Mouse (Mus musculus) liver, postnatal 0 days (tissue): ENCODE results near the gene Apeh. TPM values are rescaled to one million over a fixed set of nuclear protein-coding genes. Genes with fewer than 3 reads are reported as not detected.

Experiments
- ATAC-seq: fragments of 200-750 bp; cut with Nextera tagmentation; 2 replicates; pipeline ENCODE4 v1.8.0; 2017; ENCODE audit warnings: mild to moderate bottlenecking, moderate library complexity
- DNase-seq: peaks from one replicate; pipeline ENCODE4 v3.0.0-alpha.2; 2016
- H3K27ac ChIP-seq: fragments of 300-500 bp; sonication (generic); 2 replicates; pipeline ENCODE4 v1.5.1; 2014; ENCODE audit warnings: antibody characterized with exemption, moderate library complexity, mild to moderate bottlenecking, low read depth
- H3K27me3 ChIP-seq: fragments of 300-500 bp; sonication (generic); 2 replicates; pipeline ENCODE4 v1.6.1; 2014; ENCODE audit warnings: low read length, control low read depth, mixed read lengths; ENCODE audit not compliant: insufficient read depth
- H3K36me3 ChIP-seq: fragments of 300-500 bp; sonication (generic); replicated peaks from 2 replicates; pipeline ENCODE4 v1.6.1; 2014; ENCODE audit warnings: mild to moderate bottlenecking, control low read depth, low read length, moderate library complexity, mixed read lengths; ENCODE audit not compliant: insufficient read depth
- H3K4me1 ChIP-seq: fragments of 300-500 bp; sonication (generic); 2 replicates; pipeline ENCODE4 v1.6.1; 2014; ENCODE audit warnings: antibody characterized with exemption, mild to moderate bottlenecking, control low read depth; ENCODE audit not compliant: insufficient read depth
- H3K4me2 ChIP-seq: fragments of 300-500 bp; sonication (generic); 2 replicates; pipeline ENCODE4 v1.6.1; 2014; ENCODE audit warnings: low read depth, mild to moderate bottlenecking, low read length, moderate library complexity, mixed read lengths
- H3K4me3 ChIP-seq: fragments of 300-500 bp; sonication (generic); 2 replicates; pipeline ENCODE4 v1.5.1; 2014; ENCODE audit warnings: low read depth, low read length
- H3K9ac ChIP-seq: fragments of 300-500 bp; sonication (generic); replicated peaks from 2 replicates; pipeline ENCODE4 v1.6.1; 2014; ENCODE audit warnings: mild to moderate bottlenecking, moderate library complexity
- H3K9me3 ChIP-seq: fragments of 300-500 bp; sonication (generic); 2 replicates; pipeline ENCODE4 v1.6.1; 2016; ENCODE audit warnings: mild to moderate bottlenecking, control low read depth, low read length, mixed read lengths
- CTCF ChIP-seq: sonication (generic); IDR thresholded peaks from 2 replicates; pipeline ENCODE4 v1.5.1; 2016; ENCODE audit warnings: antibody characterized with exemption, low read depth
- EP300 ChIP-seq: IDR thresholded peaks from 2 replicates; pipeline ENCODE4 v1.6.1; 2016; ENCODE audit warnings: antibody characterized with exemption, low read depth, mild to moderate bottlenecking
- WGBS: fragments of 180-500 bp; shearing (Covaris S2); extraction: QIAGEN DNeasy Blood & Tissue Kit; methylation state at CpG from one replicate; pipeline ENCODE4 v1.1.7; 2014; ENCODE audit not compliant: insufficient replicate concordance; 5-methylcytosine and 5-hydroxymethylcytosine counted together
- polyA plus RNA-seq: library from polyadenylated mRNA; unstranded; fragments of >200 nt; fragmentation: Nextera tagmentation; extraction: Ambion mirVana; gene quantifications from 2 replicates; pipeline ENCODE4 v1.2.1, GENCODE M21; 2015

Gene Apeh
- polyA plus RNA-seq, 1 experiment from 2014 or later, result 75.2 TPM

DNA sequence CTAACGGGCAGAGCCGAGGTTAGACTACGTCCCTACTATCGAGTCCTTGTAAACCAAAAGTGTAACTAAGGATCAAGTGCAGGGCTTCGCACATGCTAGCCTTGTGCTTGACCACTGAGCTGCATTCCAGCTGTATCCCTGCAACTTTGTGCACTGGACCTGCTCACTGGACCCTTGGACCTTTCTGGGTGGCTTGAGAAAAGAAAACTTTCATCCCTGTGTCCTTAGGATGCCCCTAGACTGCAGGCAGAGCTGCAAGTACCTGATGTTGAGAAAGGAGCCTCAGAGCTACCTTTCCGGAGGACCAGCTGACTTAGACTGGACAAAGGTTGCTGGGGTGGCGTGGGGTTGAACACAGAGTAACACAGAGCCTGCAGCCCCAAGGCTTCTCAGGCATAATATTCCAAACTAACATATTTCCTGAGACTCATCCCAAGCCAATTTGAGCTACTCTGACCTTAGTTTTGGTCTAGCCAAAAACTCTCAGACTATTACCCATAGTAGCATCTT lies 3.7 kb downstream of the Apeh start:
- H3K36me3 ChIP-seq, result peaks cover 74% of the 10 kb centered on the region
- no peak for DNase-seq
- no peak for TF ChIP-seq CTCF
- no peak for TF ChIP-seq EP300
- no peak overlapping the region for H3K4me2 ChIP-seq
- 91% methylated on average over 7 of the region's 7 CpGs for WGBS
- no peak overlapping the region for H3K9ac ChIP-seq
- no peaks in the 10 kb centered on the region for H3K27me3 ChIP-seq
- H3K4me1 ChIP-seq, result peaks cover 17% of the 10 kb centered on the region
- no peaks in the 10 kb centered on the region for H3K9me3 ChIP-seq
- no peak overlapping the region for H3K27ac ChIP-seq
- ATAC-seq, result no peak
- H3K4me3 ChIP-seq, result no peak overlapping the region

DNA sequence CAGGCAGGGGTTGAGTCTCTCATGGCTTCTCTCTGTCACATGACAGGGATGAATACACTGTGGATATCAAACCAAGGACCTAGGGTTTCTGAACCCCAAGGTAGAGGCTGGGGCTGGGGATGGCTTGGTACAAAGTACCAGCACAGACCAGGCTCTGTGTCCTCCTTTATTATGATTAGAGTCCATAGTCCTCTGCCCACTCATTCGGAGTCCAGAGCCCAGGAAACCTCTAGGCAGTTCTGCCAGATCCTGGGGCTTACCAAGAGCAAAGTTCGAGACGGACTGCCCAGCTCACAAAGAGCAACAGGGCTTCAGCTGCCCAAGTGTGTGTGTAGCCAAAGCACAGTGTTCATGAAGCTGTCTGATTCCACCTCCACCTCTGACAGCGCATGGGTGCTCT lies 9.1 kb downstream of the Apeh start:
- Histone ChIP-seq H3K9ac (peak overlapping the region; percentile 24), H3K9me3 (no peaks in the 10 kb centered on the region), H3K4me3 (no peak overlapping the region), H3K36me3 (peaks cover 69% of the 10 kb centered on the region), H3K27me3 (no peaks in the 10 kb centered on the region), H3K4me1 (peaks cover 44% of the 10 kb centered on the region), H3K27ac (peak overlapping the region; percentile 63), H3K4me2 (no peak overlapping the region)
- no peak for TF ChIP-seq EP300
- TF ChIP-seq CTCF, result no peak
- no peak for DNase-seq
- ATAC-seq, result no peak
- WGBS, result 78% methylated on average over 4 of the region's 4 CpGs

DNA sequence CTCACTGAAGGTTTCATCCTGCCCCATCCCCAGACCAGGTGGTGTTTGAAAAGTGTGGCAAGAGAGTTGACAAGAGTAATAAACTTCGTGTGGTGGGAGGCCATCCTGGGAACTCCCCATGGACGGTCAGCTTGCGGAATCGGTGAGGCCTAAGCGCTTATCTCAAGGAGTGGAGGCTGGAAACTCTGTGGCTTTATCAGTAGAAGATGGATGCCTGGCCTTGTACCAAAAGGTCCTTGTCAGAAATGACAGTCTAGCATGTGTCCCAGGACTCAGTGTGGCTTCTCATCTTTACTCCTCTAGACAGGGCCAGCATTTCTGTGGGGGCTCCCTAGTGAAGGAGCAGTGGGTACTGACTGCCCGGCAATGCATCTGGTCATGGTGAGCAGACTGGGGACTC lies 10.8 kb downstream of the Apeh start:
- ATAC-seq (no peak), DNase-seq (no peak)
- no peak overlapping the region for H3K4me3 ChIP-seq
- no peaks in the 10 kb centered on the region for H3K27me3 ChIP-seq
- H3K9me3 ChIP-seq, result no peaks in the 10 kb centered on the region
- peaks cover 52% of the 10 kb centered on the region for H3K4me1 ChIP-seq
- H3K27ac ChIP-seq, result peak overlapping the region; percentile 63
- peak overlapping the region; percentile 56 for H3K4me2 ChIP-seq
- WGBS, result 58% methylated on average over 6 of the region's 6 CpGs
- peak; percentile 75 for TF ChIP-seq EP300
- no peak for TF ChIP-seq CTCF
- H3K36me3 ChIP-seq, result peaks cover 52% of the 10 kb centered on the region
- peak overlapping the region; percentile 42 for H3K9ac ChIP-seq

DNA sequence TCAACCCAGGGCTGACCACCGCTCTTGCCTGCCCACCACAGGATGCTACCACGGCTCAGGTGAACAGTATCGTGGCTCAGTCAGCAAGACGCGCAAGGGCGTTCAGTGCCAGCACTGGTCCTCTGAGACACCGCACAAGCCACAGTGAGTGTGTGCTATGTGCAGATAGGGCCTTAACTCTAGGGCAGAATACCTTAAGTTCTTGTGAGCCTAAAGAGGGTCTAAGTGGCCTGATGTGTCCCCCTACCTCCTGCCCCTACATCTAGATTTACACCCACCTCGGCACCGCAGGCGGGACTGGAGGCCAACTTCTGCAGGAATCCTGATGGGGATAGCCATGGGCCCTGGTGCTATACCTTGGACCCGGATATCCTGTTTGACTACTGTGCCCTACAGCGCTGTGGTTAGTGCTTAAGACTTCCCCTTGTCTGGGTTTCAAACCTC lies 11.4 kb downstream of the Apeh start, which contains the start of gene Rnf123:
Rnf123 (minus strand) TSS at position 359 of the 444 bp plus-strand sequence.
- no peak for TF ChIP-seq CTCF
- no peak; the same call in 1 of the 2 replicates for TF ChIP-seq EP300
- no peak for ATAC-seq
- Histone ChIP-seq H3K4me2 (peak within 1 kb of the TSS; percentile 56), H3K4me1 (peaks cover 57% of the 10 kb centered on the region), H3K27ac (peak within 1 kb of the TSS; percentile 63), H3K27me3 (no peaks in the 10 kb centered on the region), H3K4me3 (peak within 1 kb of the TSS; percentile 2; the same call in 1 of the 2 replicates), H3K9ac (peak within 1 kb of the TSS; percentile 42), H3K36me3 (peaks cover 47% of the 10 kb centered on the region), H3K9me3 (no peaks in the 10 kb centered on the region)
- peak; percentile 54 for DNase-seq
- WGBS, result 25% methylated on average over 12 of the region's 12 CpGs

DNA sequence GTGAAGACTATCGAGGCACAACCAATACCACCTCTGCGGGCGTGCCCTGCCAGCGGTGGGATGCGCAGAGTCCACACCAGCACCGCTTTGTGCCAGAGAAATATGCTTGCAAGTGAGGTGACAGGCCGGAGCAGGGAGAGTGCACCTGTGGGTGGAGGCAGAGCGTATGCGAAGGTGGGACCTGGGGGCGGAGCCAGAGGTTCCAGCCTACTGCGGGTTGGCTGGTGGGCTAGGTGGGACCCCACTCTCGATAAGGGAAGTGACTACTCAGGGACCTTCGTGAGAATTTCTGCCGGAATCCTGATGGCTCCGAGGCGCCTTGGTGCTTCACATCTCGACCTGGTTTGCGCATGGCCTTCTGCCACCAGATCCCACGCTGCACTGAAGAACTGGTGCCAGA lies 11.9 kb downstream of the Apeh start:
- WGBS, result 8% methylated on average over 19 of the region's 19 CpGs

DNA sequence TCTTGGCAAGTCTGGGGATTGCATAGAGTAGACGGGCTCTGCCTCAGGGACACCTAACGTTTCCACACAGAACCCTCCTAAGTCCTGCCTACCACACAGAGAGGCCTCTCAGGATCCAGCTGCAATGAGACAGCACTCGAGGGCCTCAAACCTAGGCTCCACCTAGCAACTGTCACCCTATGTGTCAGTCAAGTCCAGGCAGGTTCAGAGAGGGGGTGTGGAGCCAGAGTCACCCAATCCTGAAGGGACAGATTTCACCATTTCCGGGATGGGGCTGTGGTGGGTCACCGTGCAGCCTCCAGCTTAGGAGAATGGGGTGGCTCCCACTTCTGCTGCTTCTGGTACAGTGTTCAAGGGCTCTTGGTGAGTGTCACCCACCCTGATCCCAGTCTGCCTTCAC lies 14.2 kb downstream of the Apeh start, which contains the start of gene Mst1:
Mst1 (plus strand) TSS at position 269 of the 400 bp plus-strand sequence.
- Histone ChIP-seq H3K4me3 (peak within 1 kb of the TSS; percentile 93), H3K9me3 (no peaks in the 10 kb centered on the region), H3K27me3 (no peaks in the 10 kb centered on the region), H3K9ac (peak within 1 kb of the TSS; percentile 100), H3K27ac (peak within 1 kb of the TSS; percentile 99), H3K36me3 (peaks cover 35% of the 10 kb centered on the region), H3K4me1 (peaks cover 61% of the 10 kb centered on the region), H3K4me2 (peak within 1 kb of the TSS; percentile 94)
- peak; percentile 85 for ATAC-seq
- TF ChIP-seq CTCF (no peak), EP300 (peak; percentile 66; the same call in 1 of the 2 replicates)
- WGBS, result 28% methylated on average over 5 of the region's 5 CpGs
- DNase-seq, result peak; percentile 82

More for the DNA sequence above, 11.9 kb downstream of the Apeh start:
- Histone ChIP-seq H3K4me3 (peak overlapping the region; percentile 2; the same call in 1 of the 2 replicates), H3K4me1 (peaks cover 62% of the 10 kb centered on the region), H3K4me2 (peak overlapping the region; percentile 56), H3K36me3 (peaks cover 42% of the 10 kb centered on the region), H3K27ac (peak overlapping the region; percentile 63), H3K27me3 (no peaks in the 10 kb centered on the region), H3K9ac (peak overlapping the region; percentile 23), H3K9me3 (no peaks in the 10 kb centered on the region)
- no peak for ATAC-seq
- peak; percentile 57 for DNase-seq
- no peak for TF ChIP-seq CTCF
- TF ChIP-seq EP300, result no peak
